Mouse (Mus musculus) intestine, postnatal 0 days (tissue): ENCODE results near the gene Dbnl. TPM values are rescaled to one million over a fixed set of nuclear protein-coding genes. Genes with fewer than 3 reads are reported as not detected.
"Not testable (repeated sequence)": the region's sequence is repeated elsewhere in the genome, so short reads cannot be mapped to it uniquely, and the experiment has no call there.

Source experiments
- ATAC-seq: fragments of 200-750 bp; cut with Nextera tagmentation; 2 replicates; pipeline ENCODE4 v1.8.0; 2017; ENCODE audit warnings: mild to moderate bottlenecking, moderate TSS enrichment, moderate library complexity
- H3K27ac ChIP-seq: fragments of 300-500 bp; sonication (generic); 2 replicates; pipeline ENCODE4 v1.5.1; 2014; ENCODE audit warnings: mild to moderate bottlenecking, low read depth, low read length, moderate library complexity
- H3K27me3 ChIP-seq: fragments of 300-500 bp; sonication (generic); replicated peaks from 2 replicates; pipeline ENCODE4 v1.6.1; 2014; ENCODE audit warnings: low read length, mixed read lengths; ENCODE audit not compliant: control insufficient read depth, insufficient read depth
- H3K36me3 ChIP-seq: fragments of 300-500 bp; sonication (generic); 2 replicates; pipeline ENCODE4 v1.6.1; 2014; ENCODE audit warnings: mild to moderate bottlenecking, moderate library complexity; ENCODE audit not compliant: control insufficient read depth, insufficient read depth
- H3K4me1 ChIP-seq: fragments of 300-500 bp; sonication (generic); replicated peaks from 2 replicates; pipeline ENCODE4 v1.6.1; 2014; ENCODE audit warnings: antibody characterized with exemption, low read length, mixed read lengths; ENCODE audit not compliant: control insufficient read depth, insufficient read depth
- H3K4me2 ChIP-seq: fragments of 300-500 bp; sonication (generic); replicated peaks from 2 replicates; pipeline ENCODE4 v1.6.1; 2014; ENCODE audit warnings: low read depth, mild to moderate bottlenecking, moderate library complexity
- H3K4me3 ChIP-seq: fragments of 300-500 bp; sonication (generic); 2 replicates; pipeline ENCODE4 v1.5.1; 2014; ENCODE audit warnings: low read depth, low read length
- H3K9ac ChIP-seq: fragments of 300-500 bp; sonication (generic); 2 replicates; pipeline ENCODE4 v1.6.1; 2014; ENCODE audit warnings: mild to moderate bottlenecking, low read depth, low read length
- H3K9me3 ChIP-seq: fragments of 300-500 bp; sonication (generic); 2 replicates; pipeline ENCODE4 v1.6.1; 2016; ENCODE audit warnings: mixed run types; ENCODE audit not compliant: control insufficient read depth
- CTCF ChIP-seq: sonication (generic); IDR thresholded peaks from 2 replicates; pipeline ENCODE4 v1.5.1; 2016; ENCODE audit warnings: low read depth, mild to moderate bottlenecking, control low read depth, antibody characterized with exemption, moderate library complexity
- WGBS: fragments of 180-500 bp; shearing (Covaris S2); extraction: QIAGEN DNeasy Blood & Tissue Kit; methylation state at CpG from one replicate; pipeline ENCODE4 v1.1.7; 2014; 5-methylcytosine and 5-hydroxymethylcytosine counted together
- polyA plus RNA-seq: library from polyadenylated mRNA; unstranded; fragments of >200 nt; fragmentation: Nextera tagmentation; extraction: Ambion mirVana; gene quantifications from 2 replicates; pipeline ENCODE4 v1.2.1, GENCODE M21; 2015

Dbnl gene
- polyA plus RNA-seq, 1 experiment from 2014 or later = 93.0 TPM

GRCm38 (mm10) chr11:5804174-5804573, 15.9 kb downstream of the Dbnl start:
- WGBS = 43% methylated on average over 5 of the region's 5 CpGs

GRCm38 (mm10) chr11:5805711-5806110, 17.4 kb downstream of the Dbnl start:
- H3K9ac ChIP-seq = no peak overlapping the region
- peaks cover 32% of the 10 kb centered on the region for H3K4me1 ChIP-seq
- no peak for TF ChIP-seq CTCF
- no peak overlapping the region for H3K27ac ChIP-seq
- WGBS = 54% methylated on average over 3 of the region's 3 CpGs
- no peaks in the 10 kb centered on the region for H3K9me3 ChIP-seq
- H3K4me3 ChIP-seq = no peak overlapping the region
- no peak for ATAC-seq
- no peak overlapping the region for H3K4me2 ChIP-seq
- H3K27me3 ChIP-seq = no peaks in the 10 kb centered on the region
- peaks cover 5% of the 10 kb centered on the region; the same call in 1 of the 2 replicates for H3K36me3 ChIP-seq

More at GRCm38 (mm10) chr11:5804174-5804573, 15.9 kb downstream of the Dbnl start:
- no peak overlapping the region for H3K27ac ChIP-seq
- no peak overlapping the region for H3K4me2 ChIP-seq
- ATAC-seq = no peak
- H3K36me3 ChIP-seq = peaks cover 9% of the 10 kb centered on the region; the same call in 1 of the 2 replicates
- H3K4me1 ChIP-seq = peaks cover 32% of the 10 kb centered on the region
- TF ChIP-seq CTCF = no peak
- H3K9ac ChIP-seq = no peak overlapping the region
- no peaks in the 10 kb centered on the region for H3K27me3 ChIP-seq
- no peaks in the 10 kb centered on the region for H3K9me3 ChIP-seq
- no peak overlapping the region for H3K4me3 ChIP-seq

- no peaks in the 10 kb centered on the region for H3K9me3 ChIP-seq
Observed at GRCm38 (mm10) chr11:5807956-5808355, 19.7 kb downstream of the Dbnl start.

GRCm38 (mm10) chr11:5809487-5809886, 21.2 kb downstream of the Dbnl start:
- not testable (repeated sequence) for H3K9me3 ChIP-seq, H3K4me2 ChIP-seq, H3K36me3 ChIP-seq, H3K9ac ChIP-seq, H3K4me1 ChIP-seq, H3K27me3 ChIP-seq, H3K27ac ChIP-seq, H3K4me3 ChIP-seq
- WGBS = 44% methylated on average over 4 of the region's 4 CpGs
- peak; percentile 53; the same call in 1 of the 2 replicates for ATAC-seq

More at GRCm38 (mm10) chr11:5807956-5808355, 19.7 kb downstream of the Dbnl start:
- no peak overlapping the region for H3K4me3 ChIP-seq
- H3K4me2 ChIP-seq = no peak overlapping the region
- H3K36me3 ChIP-seq = no peaks in the 10 kb centered on the region
- H3K27ac ChIP-seq = no peak overlapping the region
- 87% methylated on average over 9 of the region's 9 CpGs for WGBS
- no peak overlapping the region for H3K9ac ChIP-seq
- ATAC-seq = no peak
- TF ChIP-seq CTCF = no peak
- H3K4me1 ChIP-seq = peaks cover 18% of the 10 kb centered on the region; the same call in 1 of the 2 replicates
- no peaks in the 10 kb centered on the region for H3K27me3 ChIP-seq

DNA sequence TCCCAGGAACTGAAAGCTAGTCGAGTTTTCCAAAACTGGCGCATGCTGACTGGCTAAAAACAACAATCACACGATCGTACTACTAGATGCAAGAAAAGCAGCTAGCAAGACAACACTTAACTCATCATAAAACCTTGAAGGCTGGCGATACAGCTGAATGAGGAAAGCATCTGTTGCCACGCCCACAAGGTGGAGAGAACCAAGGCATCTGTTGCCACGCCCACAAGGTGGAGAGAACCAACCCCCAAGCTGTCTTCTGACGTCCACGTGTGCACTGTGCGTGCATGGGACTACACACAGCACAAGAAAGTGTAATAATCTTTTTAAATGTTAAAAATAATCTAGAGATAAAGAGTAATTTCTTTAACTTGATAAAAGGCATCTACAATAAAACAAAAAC, 25.1 kb downstream of the Dbnl start:
- WGBS = 72% methylated on average over 10 of the region's 10 CpGs
- no peaks in the 10 kb centered on the region for H3K36me3 ChIP-seq
- H3K4me3 ChIP-seq = no peak overlapping the region
- ATAC-seq = no peak
- H3K4me2 ChIP-seq = no peak overlapping the region
- no peak overlapping the region for H3K9ac ChIP-seq
- TF ChIP-seq CTCF = no peak
- H3K9me3 ChIP-seq = no peaks in the 10 kb centered on the region
- no peaks in the 10 kb centered on the region for H3K27me3 ChIP-seq
- H3K27ac ChIP-seq = no peak overlapping the region
- H3K4me1 ChIP-seq = no peaks in the 10 kb centered on the region

DNA sequence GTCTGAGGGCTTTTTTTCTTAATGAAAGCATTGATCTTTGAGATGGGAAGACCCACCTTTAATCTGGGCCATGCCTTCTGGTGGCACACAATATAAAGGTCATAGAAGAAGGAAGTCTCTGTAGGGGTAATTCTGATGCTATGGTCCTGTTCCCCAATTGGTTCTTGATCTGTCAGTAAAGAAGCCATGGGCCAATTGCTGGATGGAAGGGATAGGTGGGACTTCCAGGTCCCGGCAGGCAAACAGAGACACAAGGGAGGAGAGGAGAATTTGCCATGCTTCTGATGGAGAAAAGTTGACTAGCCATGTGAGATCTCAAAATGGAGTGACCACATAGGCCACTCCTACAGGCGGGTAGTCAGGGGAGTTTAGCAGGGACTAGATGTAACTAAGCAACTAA, 30.9 kb downstream of the Dbnl start:
- Histone ChIP-seq H3K36me3 (no peaks in the 10 kb centered on the region), H3K27ac (no peak overlapping the region), H3K27me3 (no peaks in the 10 kb centered on the region), H3K9me3 (no peaks in the 10 kb centered on the region), H3K9ac (no peak overlapping the region), H3K4me3 (no peak overlapping the region), H3K4me1 (no peaks in the 10 kb centered on the region), H3K4me2 (no peak overlapping the region)
- no peak for TF ChIP-seq CTCF
- 71% methylated on average over 2 of the region's 2 CpGs for WGBS
- no peak for ATAC-seq

DNA sequence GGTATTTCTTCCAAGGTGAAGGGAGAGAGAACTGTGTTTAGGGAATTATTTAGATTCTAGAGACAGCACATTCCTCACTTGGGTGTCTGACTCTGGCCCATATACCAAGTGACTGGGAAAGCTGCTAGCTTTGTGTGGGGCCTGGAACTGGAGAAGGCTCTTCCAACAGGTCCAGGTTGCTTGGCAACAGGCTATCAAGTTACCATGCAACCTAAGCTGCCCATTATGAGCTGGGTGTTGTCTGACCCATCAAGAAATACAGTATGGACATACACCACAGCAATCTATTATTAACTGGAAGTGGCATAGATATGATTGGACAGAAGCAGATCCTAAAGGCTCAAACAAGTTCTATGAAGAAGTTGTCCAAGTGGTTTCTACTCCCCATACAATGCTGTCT, 37.1 kb downstream of the Dbnl start:
- H3K9me3 ChIP-seq = no peaks in the 10 kb centered on the region
- H3K4me3 ChIP-seq = no peak overlapping the region
- H3K9ac ChIP-seq = no peak overlapping the region
- no peak for TF ChIP-seq CTCF
- H3K27ac ChIP-seq = no peak overlapping the region
- peaks cover 26% of the 10 kb centered on the region for H3K36me3 ChIP-seq
- no peaks in the 10 kb centered on the region for H3K27me3 ChIP-seq
- no peaks in the 10 kb centered on the region for H3K4me1 ChIP-seq
- ATAC-seq = no peak
- H3K4me2 ChIP-seq = no peak overlapping the region
